Mouse (Mus musculus): Measurements from ENCODE around the gene Meis2. TPM values are rescaled to one million over a fixed set of nuclear protein-coding genes. Genes with fewer than 3 reads are reported as not detected.
A peak's percentile ranks its signal among the peaks of the same experiment; 100 is the strongest.

The Meis2 gene
- polyA plus RNA-seq, 1 experiment from 2014 or later, result 79.0 TPM

- Histone ChIP-seq H3K27me3 (peaks cover 35% of the 10 kb centered on the region), H3K9ac (replicated peaks) (peak overlapping the region; percentile 95), H3K4me2 (replicated peaks) (peak overlapping the region; percentile 71), H3K4me3 (replicated peaks) (peak overlapping the region; percentile 71), H3K27ac (no peak overlapping the region), H3K9me3 (no peaks in the 10 kb centered on the region), H3K4me1 (replicated peaks) (peaks cover 65% of the 10 kb centered on the region), H3K36me3 (no peaks in the 10 kb centered on the region)
- no peak for ATAC-seq
- WGBS, result 64% methylated on average over 9 of the region's 9 CpGs
Observed at GRCm38 (mm10) chr2:116058511-116058910, 7.1 kb downstream of the Meis2 start.

DNA sequence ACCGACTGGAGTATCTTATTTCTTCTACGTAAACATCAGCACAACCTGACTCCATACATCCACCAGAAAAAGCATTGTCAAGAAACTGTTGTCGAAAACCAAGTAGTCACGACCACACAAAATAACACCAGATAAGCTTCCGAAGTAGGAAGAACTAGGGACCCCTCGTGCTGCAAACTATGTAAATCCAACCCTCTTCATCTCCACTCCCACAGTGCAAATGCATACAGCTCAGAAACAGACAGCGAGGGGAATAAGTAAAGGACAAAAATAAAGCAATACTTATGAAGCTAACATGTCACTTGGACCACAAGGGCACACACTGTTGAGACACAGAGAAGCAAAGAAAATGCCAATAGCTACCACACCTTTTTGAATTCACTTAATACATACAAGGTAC is 8.8 kb downstream of the Meis2 start:
- H3K4me2 ChIP-seq (replicated peaks), result peak overlapping the region; percentile 71
- 54% methylated on average over 7 of the region's 7 CpGs for WGBS
- H3K27ac ChIP-seq, result 0 out of 2 replicates have a peak overlapping the region, but pooled peaks have one; percentile 25
- peak overlapping the region; percentile 95 for H3K9ac ChIP-seq (replicated peaks)
- H3K27me3 ChIP-seq, result peaks cover 35% of the 10 kb centered on the region
- no peaks in the 10 kb centered on the region for H3K9me3 ChIP-seq
- peaks cover 72% of the 10 kb centered on the region for H3K4me1 ChIP-seq (replicated peaks)
- H3K4me3 ChIP-seq (replicated peaks), result peak overlapping the region; percentile 71
- no peak for ATAC-seq
- no peaks in the 10 kb centered on the region for H3K36me3 ChIP-seq

- WGBS, result 40% methylated on average over 13 of the region's 13 CpGs
- ATAC-seq, result peak; percentile 72
- no peaks in the 10 kb centered on the region for H3K9me3 ChIP-seq
- peaks cover 35% of the 10 kb centered on the region for H3K27me3 ChIP-seq
- peak overlapping the region; percentile 95 for H3K9ac ChIP-seq (replicated peaks)
- peaks cover 67% of the 10 kb centered on the region for H3K4me1 ChIP-seq (replicated peaks)
- H3K4me3 ChIP-seq (replicated peaks), result peak overlapping the region; percentile 71
- peak overlapping the region; percentile 65 for H3K27ac ChIP-seq
- H3K36me3 ChIP-seq, result no peaks in the 10 kb centered on the region
- peak overlapping the region; percentile 71 for H3K4me2 ChIP-seq (replicated peaks)
Observed at GRCm38 (mm10) chr2:116055686-116056620, 9.7 kb downstream of the Meis2 start.

DNA sequence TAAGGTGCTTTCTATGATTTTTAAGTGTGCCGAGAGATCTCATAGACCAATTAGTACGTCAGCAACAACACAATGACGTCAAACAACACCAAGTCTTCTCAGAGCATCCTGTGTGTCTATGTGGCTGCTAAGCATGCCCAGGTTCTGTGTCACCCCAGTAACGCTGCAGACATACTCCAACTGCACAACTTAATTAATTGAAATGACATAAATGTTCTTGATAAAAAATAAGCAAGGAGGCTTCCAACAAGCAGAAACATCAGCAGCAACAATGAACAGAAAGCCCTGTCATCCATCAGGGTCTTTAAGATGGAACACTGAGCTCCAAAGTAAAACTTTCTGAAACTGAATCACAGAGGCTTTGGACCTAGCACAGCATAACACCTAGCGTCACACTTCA is 11.7 kb downstream of the Meis2 start:
- WGBS, result 59% methylated on average over 5 of the region's 5 CpGs

DNA sequence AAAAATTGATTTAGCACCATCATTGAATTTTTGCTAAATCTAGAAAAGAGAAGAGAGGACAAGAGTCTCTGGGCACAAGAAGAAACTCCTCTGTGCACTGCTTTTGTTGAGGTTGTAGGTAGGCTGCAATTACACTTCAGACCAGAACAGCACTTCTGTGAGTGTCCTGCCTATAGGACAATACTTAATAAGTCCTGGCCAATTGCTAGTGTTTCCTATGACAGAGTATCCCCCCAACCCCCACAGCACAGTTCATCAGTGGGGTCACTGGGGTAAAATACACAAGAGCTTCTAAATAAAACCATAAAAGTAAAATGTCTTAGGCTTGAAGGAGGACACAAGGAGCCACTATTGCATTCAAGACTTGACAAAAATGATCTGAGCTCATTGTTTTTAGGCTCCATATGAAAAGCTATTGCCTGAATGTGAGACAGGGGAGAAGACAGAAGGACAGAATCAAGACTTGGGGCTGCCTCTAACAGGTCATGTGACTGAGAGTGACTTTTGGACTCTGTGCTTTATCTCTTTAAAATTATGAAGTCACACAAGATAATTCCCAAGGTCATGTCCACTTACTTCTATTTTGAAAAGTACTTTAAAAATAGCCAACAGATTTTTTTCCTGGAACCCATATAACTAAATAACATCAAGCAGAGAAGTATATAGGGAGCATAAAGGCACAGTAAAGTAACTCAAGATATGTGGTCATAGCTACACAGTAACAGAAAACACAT is 12.8 kb downstream of the Meis2 start:
- Histone ChIP-seq H3K4me3 (replicated peaks) (peak overlapping the region; percentile 16), H3K36me3 (no peaks in the 10 kb centered on the region), H3K27me3 (peaks cover 16% of the 10 kb centered on the region), H3K9ac (replicated peaks) (no peak overlapping the region), H3K4me1 (replicated peaks) (peaks cover 54% of the 10 kb centered on the region), H3K27ac (no peak overlapping the region), H3K9me3 (no peaks in the 10 kb centered on the region), H3K4me2 (replicated peaks) (peak overlapping the region; percentile 40)
- ATAC-seq, result no peak

More for the DNA sequence above, 11.7 kb downstream of the Meis2 start:
- peak overlapping the region; percentile 28 for H3K4me3 ChIP-seq (replicated peaks)
- H3K4me1 ChIP-seq (replicated peaks), result peaks cover 61% of the 10 kb centered on the region
- H3K36me3 ChIP-seq, result no peaks in the 10 kb centered on the region
- 0 out of 2 replicates have a peak overlapping the region, but pooled peaks have one; percentile 39 for H3K27ac ChIP-seq
- H3K4me2 ChIP-seq (replicated peaks), result peak overlapping the region; percentile 45
- H3K27me3 ChIP-seq, result peaks cover 27% of the 10 kb centered on the region
- no peak for ATAC-seq
- H3K9ac ChIP-seq (replicated peaks), result no peak overlapping the region
- no peaks in the 10 kb centered on the region for H3K9me3 ChIP-seq

GRCm38 (mm10) chr2:116051906-116052614 is 13.6 kb downstream of the Meis2 start:
- H3K9me3 ChIP-seq, result no peaks in the 10 kb centered on the region
- H3K4me2 ChIP-seq (replicated peaks), result peak overlapping the region; percentile 40
- no peak for ATAC-seq
- H3K36me3 ChIP-seq, result no peaks in the 10 kb centered on the region
- no peak overlapping the region for H3K9ac ChIP-seq (replicated peaks)
- H3K27me3 ChIP-seq, result peaks cover 8% of the 10 kb centered on the region
- WGBS, result 41% methylated on average over 9 of the region's 9 CpGs
- H3K27ac ChIP-seq, result no peak overlapping the region
- H3K4me1 ChIP-seq (replicated peaks), result peaks cover 60% of the 10 kb centered on the region
- peak overlapping the region; percentile 16 for H3K4me3 ChIP-seq (replicated peaks)

GRCm38 (mm10) chr2:116049710-116050109 is 15.9 kb downstream of the Meis2 start:
- H3K9ac ChIP-seq (replicated peaks), result no peak overlapping the region
- no peaks in the 10 kb centered on the region for H3K36me3 ChIP-seq
- H3K4me2 ChIP-seq (replicated peaks), result peak overlapping the region; percentile 20; the same call in 1 of the 2 replicates
- no peaks in the 10 kb centered on the region for H3K27me3 ChIP-seq
- WGBS, result 90% methylated on average over 9 of the region's 9 CpGs
- no peak overlapping the region for H3K4me3 ChIP-seq (replicated peaks)
- H3K9me3 ChIP-seq, result no peaks in the 10 kb centered on the region
- H3K4me1 ChIP-seq (replicated peaks), result peaks cover 59% of the 10 kb centered on the region
- no peak for ATAC-seq
- no peak overlapping the region for H3K27ac ChIP-seq

DNA sequence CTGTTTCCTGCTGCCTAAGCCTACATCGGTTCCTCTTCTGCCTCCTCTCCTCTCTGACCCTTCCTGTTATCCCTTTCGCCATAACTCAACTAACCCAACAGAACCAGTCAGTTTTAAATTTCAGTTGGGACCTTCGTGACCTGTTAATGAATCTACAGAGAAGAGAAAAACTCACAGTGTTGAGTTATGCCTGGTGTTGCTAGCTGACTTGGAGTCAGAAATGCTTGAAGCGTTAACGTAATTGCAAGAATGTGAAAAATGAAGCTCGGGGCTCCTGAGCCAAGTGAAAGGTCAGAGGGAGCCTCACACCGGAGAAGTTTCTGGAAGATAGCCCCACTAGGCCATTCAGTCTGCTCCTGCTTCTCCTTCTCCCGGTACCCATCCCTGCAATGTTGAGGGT is 18.3 kb downstream of the Meis2 start:
- H3K36me3 ChIP-seq, result no peaks in the 10 kb centered on the region
- WGBS, result 82% methylated on average over 8 of the region's 8 CpGs
- no peak for ATAC-seq
- H3K9me3 ChIP-seq, result no peaks in the 10 kb centered on the region
- H3K27ac ChIP-seq, result no peak overlapping the region
- H3K4me2 ChIP-seq (replicated peaks), result no peak overlapping the region
- H3K4me1 ChIP-seq (replicated peaks), result peaks cover 60% of the 10 kb centered on the region
- H3K4me3 ChIP-seq (replicated peaks), result no peak overlapping the region
- no peak overlapping the region for H3K9ac ChIP-seq (replicated peaks)
- H3K27me3 ChIP-seq, result no peaks in the 10 kb centered on the region

- H3K27me3 ChIP-seq, result no peaks in the 10 kb centered on the region
- H3K4me2 ChIP-seq (replicated peaks), result no peak overlapping the region
- no peaks in the 10 kb centered on the region for H3K9me3 ChIP-seq
- no peak overlapping the region for H3K9ac ChIP-seq (replicated peaks)
- ATAC-seq, result 0 out of 2 replicates have a peak, but pooled peaks have one; percentile 22
- H3K4me3 ChIP-seq (replicated peaks), result no peak overlapping the region
- no peak overlapping the region for H3K27ac ChIP-seq
- WGBS, result 40% methylated on average over 7 of the region's 7 CpGs
- peaks cover 59% of the 10 kb centered on the region for H3K4me1 ChIP-seq (replicated peaks)
- H3K36me3 ChIP-seq, result no peaks in the 10 kb centered on the region
Observed at GRCm38 (mm10) chr2:116045048-116045447, 20.6 kb downstream of the Meis2 start.

GRCm38 (mm10) chr2:116042934-116043698 is 22.5 kb downstream of the Meis2 start:
- no peaks in the 10 kb centered on the region for H3K9me3 ChIP-seq
- ATAC-seq, result peak; percentile 41; the same call in 1 of the 2 replicates
- no peak overlapping the region for H3K4me3 ChIP-seq (replicated peaks)
- 21% methylated on average over 12 of the region's 12 CpGs for WGBS
- H3K36me3 ChIP-seq, result peaks cover under 1% of the 10 kb centered on the region
- H3K4me1 ChIP-seq (replicated peaks), result peaks cover 47% of the 10 kb centered on the region
- H3K27ac ChIP-seq, result peak overlapping the region; percentile 37
- no peak overlapping the region for H3K9ac ChIP-seq (replicated peaks)
- H3K4me2 ChIP-seq (replicated peaks), result peak overlapping the region; percentile 32; the same call in 1 of the 2 replicates
- H3K27me3 ChIP-seq, result no peaks in the 10 kb centered on the region

GRCm38 (mm10) chr2:116042447-116042846 is 23.2 kb downstream of the Meis2 start:
- Histone ChIP-seq H3K9me3 (no peaks in the 10 kb centered on the region), H3K4me3 (replicated peaks) (no peak overlapping the region), H3K36me3 (peaks cover 3% of the 10 kb centered on the region), H3K27me3 (no peaks in the 10 kb centered on the region), H3K27ac (peak overlapping the region; percentile 37; the same call in 1 of the 2 replicates), H3K4me1 (replicated peaks) (peaks cover 43% of the 10 kb centered on the region), H3K9ac (replicated peaks) (no peak overlapping the region), H3K4me2 (replicated peaks) (no peak overlapping the region; the same call in 1 of the 2 replicates)
- 65% methylated on average over 9 of the region's 9 CpGs for WGBS
- no peak for ATAC-seq

All from midbrain, embryonic 13.5 days (tissue).